Mouse (Mus musculus): ENCODE measurements at regions not wholly inside any gene's neighbourhood (a gene's known extent, or its start where the extent isn't known, plus 50 kb on each side); places are given as distances from the start of the nearest gene placed in this dataset.
A peak's percentile ranks its signal among the peaks of the same experiment; 100 is the strongest.

DNA sequence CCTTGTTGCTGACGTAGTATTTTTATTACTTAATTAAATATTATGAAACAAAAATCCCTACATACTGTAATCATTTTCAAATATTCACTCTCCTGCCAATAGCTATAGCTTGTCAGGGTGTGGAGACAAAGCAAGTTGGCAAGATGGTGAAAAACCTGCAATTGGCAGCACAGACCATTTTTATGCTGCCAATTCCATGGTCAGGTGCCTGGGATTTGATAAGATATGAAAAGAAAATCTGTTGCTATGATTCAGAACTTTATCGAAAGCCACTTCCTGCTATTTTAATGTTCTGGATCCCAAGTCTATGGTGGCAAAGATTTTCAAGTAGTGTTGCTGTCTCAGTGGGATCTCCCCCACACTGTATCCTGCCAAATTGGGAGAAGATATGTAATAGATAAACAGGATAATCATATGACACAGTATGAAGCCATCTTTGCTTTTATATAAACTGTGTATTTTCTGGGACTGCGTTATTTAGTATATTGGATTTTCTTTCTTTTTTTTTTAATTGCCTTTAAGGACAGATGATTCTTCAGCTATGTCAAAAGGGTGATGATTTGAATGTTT, 165.3 kb upstream of the Lrrc3b start:
- peak in 1 of 2 experiments; percentile 15 for DNase-seq (ENCODE audit: low spot score in 2 of 2)

DNA sequence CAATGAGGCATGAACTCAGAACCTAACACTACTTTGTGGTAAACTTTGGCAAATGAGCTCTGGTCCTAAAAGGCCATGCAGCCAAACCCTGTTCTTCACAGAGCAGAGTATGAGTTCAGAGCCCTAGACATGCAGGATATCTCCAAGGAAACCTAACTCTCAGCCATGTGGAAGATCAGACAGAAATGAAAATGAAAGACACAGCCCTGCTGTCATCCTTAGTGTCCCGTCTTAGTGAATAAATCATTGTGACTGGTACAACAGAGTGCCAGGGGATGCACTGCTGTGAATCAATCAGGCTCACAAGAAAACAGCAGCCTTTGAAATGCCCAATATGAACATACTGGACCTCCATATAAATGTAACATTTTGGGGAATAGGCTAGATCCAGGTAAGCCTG, 171.4 kb upstream of the Lrrc3b start:
- no peak for DNase-seq (ENCODE audit: low spot score in 2 of 2)

DNA sequence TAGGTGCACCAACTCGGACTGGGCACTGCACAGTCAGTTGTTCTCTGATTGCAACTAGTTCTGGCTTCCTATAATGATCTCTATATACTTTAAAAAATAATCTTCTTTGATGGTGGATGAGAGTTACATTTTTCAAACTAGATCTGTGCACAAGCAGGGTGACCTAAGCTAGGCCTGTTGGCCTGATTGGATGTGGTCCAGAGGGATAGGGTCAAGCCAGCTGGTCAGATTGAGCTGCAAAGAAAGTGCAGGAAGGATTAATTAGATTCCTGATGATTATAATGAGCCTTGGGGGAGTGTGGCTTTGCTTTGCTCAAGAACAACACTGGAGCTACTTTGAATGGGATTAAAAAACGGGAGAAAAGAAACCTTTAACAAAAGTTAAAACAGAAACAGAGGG, 195.8 kb upstream of the Lrrc3b start:
- DNase-seq (ENCODE audit: low spot score in 2 of 2): no peak

DNA sequence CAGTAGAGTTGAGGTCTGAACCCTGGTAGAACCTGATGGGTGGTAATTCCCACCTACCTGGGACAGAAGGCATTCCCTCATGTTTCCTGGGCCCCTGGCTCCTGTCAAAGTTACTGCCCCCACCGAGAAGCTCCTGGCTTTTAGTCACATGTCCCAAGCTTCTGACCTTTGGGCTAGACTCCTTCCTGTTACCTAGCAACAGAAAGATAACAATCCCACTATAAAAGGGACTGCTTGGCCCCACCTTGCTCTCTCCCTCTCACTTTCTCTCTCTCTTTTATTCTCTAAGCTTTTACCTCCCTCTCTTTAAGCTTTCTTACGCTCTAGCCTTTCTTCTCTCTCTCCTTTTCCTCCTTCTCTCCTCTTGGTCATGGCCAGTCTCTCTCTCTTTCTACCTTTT, 198.9 kb upstream of the Lrrc3b start:
- DNase-seq (ENCODE audit: low spot score in 2 of 2): no peak

DNA sequence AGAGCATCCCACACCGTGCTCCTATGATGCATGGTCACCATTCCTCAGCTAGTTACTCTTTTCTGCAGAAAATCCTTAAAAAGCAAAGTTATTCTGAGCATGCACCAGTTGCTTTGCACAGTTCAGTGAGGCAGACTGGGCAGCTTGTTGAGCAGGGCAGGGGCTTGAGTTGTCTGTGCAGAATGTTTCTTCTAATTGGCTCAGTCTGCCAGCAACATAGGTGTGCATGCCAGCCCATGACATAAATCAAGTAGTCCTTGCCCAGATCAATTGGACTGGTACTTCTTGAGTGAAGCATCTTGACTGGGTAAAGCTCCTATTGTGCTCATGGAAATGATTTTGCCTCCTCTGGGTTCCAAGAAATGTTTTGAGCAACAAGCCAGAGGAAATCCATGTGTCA, 200.1 kb upstream of the Lrrc3b start:
- DNase-seq (ENCODE audit: low spot score in 2 of 2): no peak

DNA sequence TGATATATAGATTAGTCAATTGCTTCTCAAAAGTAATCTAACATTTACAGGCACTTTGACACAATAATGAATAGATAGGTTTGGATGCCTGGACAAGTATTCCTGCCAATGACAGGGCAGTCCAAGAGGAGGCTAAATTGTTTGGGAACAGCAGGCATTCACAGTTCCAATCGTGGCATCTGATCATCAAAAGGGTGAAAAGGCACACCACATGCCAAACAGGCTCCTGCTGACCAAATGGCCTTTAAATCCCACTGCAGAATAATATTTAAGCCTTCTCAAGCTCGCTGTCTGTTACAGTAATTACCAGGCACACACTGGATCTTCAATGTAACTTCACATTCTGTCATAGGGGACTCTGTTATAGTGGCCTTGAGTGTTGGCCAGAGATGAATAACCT, 222.1 kb upstream of the Lrrc3b start:
- no peak for DNase-seq (ENCODE audit: low spot score in 2 of 2)

DNA sequence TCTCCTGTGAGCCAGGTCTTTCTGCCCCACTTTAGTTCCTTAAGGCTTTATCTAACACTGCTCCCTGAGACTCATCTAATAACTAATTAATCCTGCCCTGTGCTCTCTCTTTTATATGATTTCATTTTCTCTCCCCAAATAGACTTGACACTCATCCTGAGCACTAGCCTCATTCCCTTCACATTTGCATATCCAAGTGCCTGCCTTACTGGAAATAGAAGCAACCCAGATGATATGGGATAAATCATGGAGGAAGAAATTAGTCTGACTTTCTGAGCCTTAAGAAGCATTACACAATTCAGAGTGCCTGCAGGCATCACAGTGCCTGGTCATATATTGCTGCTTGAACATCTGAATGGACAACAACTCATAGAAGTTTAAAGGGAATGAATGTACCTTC, 233.5 kb upstream of the Lrrc3b start:
- no peak for DNase-seq (ENCODE audit: low spot score in 2 of 2)

DNA sequence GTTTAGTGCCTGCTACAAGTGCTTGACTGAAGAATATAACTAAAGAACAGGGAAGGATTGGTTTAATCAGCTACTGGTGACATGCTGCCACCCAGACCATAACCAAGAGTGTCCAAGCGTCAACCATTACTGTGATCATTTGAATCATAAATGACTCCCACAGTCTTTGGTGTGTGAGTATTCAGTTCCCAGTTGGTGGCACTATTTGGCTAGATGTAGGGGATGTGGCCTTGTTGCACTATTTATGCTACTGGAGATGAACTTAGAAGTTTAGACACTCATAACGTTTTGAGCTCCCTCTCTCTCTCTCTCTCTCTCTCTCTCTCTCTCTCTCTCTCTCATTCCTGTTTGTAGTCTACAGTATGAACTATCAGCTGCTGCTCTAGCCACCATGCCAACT, 238.4 kb upstream of the Lrrc3b start:
- no peak for DNase-seq (ENCODE audit: low spot score in 2 of 2)

DNA sequence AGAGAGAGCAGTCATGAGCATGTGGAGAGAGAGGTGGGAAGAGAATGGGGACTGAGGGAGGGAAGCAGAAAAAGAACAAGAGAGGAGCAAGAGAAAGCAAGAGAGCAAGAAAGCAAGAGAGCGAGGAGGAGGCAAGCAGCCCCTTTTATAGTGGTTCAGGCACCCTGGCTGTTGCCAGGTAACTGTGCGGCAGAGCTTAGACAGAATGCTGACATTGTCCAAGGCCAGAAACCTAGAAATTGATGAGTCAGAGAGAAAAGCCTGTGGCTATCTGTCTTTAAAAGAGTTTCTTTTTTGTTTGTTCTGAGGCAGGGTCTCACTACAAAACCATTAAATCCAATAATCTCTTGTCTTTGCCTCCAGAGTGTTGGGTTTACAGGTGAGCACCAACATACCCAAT, 240.7 kb upstream of the Lrrc3b start:
- DNase-seq (ENCODE audit: low spot score in 2 of 2): no peak

DNA sequence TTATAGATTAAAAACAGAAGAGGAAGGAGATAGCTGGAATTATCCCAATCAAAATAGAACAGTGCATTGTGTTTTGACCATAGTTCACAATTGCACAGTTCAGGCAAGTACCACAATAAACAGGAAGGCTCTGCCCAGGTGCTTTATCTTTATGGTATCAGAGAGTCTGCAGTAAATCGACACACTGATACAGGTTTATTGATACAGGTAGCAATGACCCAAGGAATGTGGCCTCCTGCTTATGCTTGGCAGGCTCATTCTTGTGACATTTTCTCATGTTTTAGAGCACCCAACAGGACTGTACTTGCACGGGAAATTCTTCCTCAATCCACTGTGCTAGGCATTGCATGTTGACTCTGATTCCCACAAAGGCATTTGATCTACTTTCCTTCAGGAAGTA, 259.2 kb upstream of the Lrrc3b start:
- DNase-seq (ENCODE audit: low spot score in 2 of 2): no peak

DNA sequence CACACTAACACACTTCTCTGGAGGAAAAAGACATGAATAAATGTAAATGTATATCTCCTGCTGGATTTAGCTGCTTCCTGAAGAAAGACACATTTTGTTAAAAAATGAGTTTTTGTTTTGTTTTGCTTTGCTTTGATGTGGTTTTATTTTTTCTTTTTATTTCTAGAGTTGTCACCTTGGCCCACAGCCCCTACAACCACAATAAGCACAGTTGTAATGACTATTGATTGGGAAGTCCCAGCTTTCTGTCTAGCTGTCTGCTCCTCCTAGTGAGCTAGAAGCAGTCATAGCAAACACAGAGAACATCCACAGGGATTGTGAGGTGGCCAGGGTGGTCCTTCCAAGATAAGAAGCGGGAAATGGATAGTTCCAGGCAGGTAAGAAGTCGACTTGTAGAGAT, 259.8 kb upstream of the Lrrc3b start:
- no peak for DNase-seq (ENCODE audit: low spot score in 2 of 2)

DNA sequence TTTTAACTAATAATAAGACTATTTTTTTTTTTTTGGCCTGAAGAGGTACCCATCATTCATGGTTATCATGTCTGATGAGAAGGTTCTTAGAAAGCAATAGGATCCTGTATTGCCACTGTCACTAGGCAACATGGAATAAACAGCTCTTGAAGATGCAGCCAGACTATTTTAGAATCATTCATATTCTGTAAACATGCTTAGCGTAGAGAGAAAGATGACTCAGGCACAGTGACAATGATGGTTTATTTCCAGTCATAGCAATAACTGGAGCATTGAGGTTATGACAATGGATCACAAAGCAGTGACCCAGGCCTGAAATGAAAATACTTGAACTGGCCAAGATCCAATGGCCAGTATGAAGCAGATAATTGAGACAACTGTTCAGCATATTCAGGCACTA, 283.3 kb upstream of the Lrrc3b start:
- DNase-seq (ENCODE audit: low spot score in 2 of 2): no peak

DNA sequence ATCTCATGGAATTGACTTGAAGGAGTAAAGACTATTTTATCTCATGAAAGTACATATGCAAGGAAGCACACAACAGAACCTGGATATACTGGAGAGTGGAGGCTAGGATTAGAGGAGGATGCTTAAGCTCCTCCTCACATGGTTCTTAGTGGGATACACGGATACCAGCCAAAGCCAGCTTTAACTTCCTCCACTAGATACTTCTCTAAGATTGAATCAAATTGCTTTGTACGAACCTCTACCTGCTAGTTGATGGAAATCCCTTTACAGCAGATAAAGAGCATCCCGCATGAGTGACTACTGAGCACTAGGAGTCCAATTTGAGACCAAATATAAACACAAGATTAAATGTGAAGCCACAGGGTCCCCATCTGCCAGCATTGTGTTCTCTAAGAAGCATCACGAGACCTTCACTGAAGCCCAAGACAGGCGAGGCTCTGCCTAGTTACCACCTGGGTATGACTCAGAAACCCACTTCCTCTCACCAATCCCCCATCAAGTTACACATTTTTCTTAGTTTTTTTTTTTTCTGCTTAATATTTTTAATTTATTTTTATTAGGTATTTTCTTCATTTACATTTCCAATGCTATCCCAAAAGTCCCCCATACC, 307.9 kb upstream of the Lrrc3b start:
- no peak for DNase-seq (ENCODE audit: low spot score in 2 of 2)

DNA sequence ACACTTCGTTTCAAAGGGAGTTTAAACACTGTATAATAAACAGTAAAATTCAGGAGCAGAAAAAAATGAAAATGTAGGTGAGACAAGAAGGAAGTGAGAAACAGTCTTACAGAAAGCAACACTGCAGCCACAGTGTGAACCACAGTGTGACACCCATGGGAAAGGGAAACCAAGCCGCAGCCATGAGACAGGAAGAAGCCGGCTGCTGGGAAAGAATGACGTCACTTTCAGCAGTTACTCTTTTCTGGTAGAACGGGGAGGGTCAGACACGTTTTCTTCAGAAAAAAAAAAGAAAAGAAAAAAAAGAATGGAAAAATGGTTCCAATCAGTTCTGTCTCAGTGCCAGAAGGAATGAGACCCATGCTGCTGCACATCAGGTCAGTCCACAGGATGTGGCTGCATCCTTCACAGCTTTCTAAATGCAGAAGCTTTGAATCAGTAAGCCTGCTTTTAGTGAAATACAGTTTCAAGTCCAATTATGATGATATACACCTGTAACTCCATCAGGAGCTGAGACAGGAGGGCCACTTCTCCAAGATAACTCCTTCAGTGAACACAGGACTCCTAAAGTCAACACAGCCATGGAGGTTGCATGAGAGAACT, 331.2 kb upstream of the Lrrc3b start:
- no peak for DNase-seq (ENCODE audit: low spot score in 2 of 2)

DNA sequence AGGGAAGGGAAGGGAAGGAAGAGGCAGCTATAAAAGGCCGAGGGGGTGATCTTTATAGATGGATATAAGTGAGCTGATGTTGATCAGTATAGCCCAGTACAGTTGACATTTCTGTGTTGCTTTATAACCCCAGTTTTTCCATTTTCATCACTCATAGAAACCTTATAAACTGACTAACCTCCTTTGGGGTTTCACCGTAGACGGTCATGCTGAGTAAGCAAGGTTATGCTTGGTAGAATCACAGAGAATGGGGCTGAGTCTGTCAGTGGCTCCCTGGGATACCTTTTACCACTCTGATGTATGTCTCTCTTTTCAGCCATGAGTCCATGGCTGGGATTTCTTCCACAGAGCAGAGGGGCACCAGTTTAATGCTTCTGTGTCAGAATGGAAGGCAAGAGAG, 345.9 kb upstream of the Lrrc3b start:
- no peak for DNase-seq (ENCODE audit: low spot score in 2 of 2)

DNA sequence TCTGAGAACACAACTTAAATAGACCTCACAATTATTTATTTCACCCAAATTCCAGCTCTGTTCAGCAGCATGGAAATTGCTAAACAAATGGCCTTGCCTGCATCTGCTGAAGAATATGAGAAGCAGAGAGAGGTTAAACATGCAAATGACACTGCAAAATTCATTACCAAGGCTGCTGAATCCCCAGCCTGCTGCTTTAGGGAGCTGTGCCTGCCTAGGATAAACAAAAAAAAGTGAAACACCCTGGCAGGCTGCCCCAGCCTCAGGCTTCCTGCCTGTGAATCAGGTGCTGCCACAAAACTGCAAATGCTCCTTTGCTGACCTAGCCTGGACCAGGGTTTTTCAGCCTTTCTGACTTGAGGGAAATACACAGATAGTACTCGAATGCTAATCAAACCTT, 346.4 kb upstream of the Lrrc3b start:
- peak; percentile 3 to 6 for DNase-seq (ENCODE audit: low spot score in 2 of 2)

DNA sequence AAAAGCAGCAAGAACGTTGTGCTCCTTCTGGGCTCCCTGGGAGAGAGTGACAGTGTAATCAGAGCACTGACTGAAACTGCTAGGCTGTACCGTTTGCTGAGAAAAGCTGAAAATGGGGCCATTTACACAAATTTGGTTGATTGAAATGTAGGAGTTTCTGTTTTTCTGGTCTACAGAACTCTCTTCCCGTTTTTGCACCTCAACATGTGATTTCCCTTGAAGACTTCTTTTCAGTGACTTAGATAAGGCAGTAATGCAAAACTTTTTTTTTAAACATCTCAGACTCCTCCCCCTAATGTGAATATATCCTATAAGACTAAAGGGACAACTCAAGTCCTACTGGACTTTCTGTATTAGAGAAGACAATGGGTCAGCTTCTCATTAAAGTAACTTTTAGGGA, 356.9 kb upstream of the Lrrc3b start:
- DNase-seq (ENCODE audit: low spot score in 2 of 2): no peak

DNA sequence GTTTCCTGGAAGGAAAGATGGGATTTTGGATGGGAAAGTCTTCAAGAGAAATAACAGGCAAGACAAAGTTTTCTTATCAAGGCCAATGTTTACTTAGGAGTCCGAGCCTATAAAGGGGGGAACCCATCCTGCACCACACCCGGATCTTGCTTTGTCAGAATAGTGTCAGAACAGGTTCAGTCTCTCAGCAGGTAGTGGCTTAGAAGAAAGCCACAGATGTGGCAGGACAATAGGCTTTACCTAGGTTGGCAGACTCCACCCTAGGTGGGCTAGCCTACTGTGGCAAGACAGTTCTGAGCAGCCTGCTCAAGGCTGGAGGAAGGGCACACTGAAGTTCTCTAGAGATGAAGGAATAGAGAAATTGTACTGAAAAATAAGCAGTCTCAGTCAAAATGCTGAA, 358.2 kb upstream of the Lrrc3b start:
- no peak for DNase-seq (ENCODE audit: low spot score in 2 of 2)

DNA sequence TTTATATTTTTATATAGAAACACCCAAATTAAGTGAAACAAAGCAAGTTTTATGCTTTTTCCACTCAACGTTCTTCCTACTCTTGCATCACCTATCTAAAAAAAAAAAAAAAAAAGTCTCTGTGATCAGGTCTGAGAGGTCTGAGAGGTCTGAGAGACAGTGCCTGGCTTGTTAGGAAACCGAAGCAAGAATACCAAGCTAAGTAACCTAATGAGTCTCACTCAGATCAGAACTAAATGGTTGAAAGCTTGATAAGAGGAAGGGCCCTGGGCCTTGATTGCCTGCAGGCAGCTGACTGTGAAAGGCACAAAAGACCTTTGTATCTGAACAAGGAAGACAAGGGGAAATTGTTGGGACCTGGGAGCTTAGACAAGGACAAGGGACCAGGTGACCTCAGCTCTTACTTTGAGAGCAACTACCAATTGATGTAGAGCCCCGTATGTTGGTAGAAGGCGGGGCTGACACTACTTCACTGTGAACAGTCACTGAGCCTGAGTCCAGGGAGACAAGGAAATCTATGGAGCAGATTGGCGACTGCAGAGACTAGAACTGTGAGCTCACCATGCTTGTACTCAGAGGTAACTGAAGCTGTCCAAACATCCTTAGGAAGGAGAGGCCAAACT, 362.8 kb upstream of the Lrrc3b start:
- no peak for DNase-seq (ENCODE audit: low spot score in 2 of 2)

DNA sequence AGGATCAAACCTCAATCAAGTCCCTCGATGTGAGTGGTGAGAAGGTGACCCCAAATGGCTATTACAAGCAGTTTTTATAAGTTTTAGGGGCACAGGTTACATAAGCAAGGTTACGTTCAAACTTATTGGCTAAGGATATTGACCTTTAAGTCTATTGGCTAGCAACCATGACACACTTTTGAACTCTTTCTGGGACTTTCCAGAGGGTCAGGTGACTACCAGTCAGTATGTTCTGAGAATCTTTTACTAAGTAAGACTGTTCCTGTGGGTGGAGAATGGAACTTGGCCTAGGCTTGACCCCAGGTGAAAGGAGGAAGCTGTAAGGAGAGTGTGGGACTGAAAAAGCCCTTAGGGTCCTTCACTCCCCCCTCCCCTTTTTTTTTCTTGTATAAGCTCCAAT, 370.3 kb upstream of the Lrrc3b start:
- no peak for DNase-seq (ENCODE audit: low spot score in 2 of 2)

DNA sequence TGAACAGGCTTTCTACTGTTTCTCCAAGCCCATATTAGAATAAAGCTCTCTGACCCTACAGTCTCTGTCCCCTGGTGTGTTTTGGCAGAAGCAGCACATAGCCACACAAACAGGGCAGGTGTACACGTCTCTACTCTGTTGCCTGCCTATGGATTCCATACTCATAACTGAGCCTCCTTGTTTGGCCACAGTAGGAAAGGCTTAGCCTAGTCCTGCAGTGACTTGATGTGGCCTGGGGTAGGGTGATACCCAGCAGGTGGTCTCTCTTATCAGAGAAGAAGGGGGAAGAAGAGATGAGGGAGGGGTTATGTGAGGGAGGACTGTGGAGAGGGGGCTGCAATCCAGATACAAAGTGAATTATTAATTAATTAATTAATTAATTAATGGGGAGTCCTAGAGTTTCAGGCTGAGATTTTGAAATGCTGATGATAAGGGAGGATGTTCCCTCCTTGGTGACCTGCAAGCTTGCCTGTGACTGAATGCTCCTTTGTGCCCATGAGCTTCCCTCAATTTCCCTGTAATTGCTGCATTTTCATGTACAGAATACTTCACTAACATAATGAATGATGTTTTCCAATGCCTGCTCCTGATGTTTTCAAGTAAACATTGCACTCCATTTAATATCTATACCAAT, 402.7 kb upstream of the Lrrc3b start:
- DNase-seq (ENCODE audit: low spot score in 2 of 2): no peak

DNA sequence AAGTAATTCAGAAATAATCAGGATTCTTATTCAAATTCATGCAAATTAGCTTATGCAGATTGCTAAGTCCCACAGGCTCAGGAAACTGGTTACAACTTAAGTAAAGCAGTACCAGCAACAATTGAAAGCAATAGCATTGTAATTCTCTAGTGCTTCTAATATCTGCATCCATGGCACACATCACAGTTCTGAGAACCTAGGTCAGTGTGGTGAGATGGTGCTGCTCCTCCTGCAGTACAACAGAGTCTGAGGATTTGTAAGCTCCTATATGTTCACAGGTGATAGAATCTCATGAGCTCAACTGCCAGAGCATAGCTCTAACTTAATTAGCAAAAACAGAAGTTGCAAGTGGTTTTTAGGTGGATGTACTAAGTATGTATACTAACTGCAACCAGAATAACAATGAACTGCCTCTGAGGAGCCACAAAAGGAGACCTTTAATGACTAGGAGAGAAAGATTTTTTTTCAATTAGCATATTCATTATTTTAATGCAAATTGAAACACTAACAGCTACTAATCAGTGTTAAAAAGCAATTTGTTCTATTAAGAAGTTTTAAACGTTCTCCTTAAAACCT, 403.3 kb upstream of the Lrrc3b start:
- no peak for DNase-seq (ENCODE audit: low spot score in 2 of 2)
